Mouse (Mus musculus): Measurements from ENCODE around the gene Trim65. TPM values are rescaled to one million over a fixed set of nuclear protein-coding genes. Genes with fewer than 3 reads are reported as not detected.
A peak's percentile ranks its signal among the peaks of the same experiment; 100 is the strongest.

Gene Trim65
- polyA plus RNA-seq, 1 experiment, result 8.2 TPM

DNA sequence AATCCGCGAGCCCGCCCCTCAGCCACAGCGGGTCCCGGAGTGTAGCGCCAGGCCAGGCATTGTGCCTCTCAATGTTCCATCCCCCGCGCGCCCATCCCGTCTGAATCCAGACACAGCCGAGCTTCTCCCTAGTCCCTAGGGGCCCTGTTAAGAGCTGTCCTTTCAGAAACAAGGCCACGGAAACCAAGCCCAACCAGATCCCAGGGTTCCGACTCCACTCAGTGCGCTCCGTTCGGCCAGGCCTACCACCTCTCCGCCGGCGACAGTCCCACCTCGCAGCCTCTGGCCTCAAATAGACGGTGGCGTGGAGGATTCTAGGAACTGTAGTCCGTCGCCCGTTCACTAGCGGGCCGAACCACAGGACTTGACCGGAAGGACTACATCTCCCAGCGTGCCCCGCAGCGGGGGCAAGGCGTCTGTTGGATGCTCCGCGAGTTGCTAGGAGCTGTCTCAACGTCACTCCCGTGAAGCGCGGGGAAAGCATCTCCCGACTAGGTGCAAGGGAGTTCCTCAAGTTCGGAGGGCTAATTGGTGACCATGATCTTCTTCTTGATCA, 37.0 kb upstream of the Trim65 start, which contains the start of gene Fbf1:
Fbf1 (minus strand) TSS at position 283 of the 556 bp plus-strand sequence.
- Histone ChIP-seq H3K27ac (ENCODE audit: control insufficient read depth, insufficient read depth, low read depth, low read length, poor library complexity) (no peak within 1 kb of the TSS), H3K4me3 (replicated peaks; ENCODE audit: control insufficient read depth, low read depth, low read length) (peak within 1 kb of the TSS; percentile 85), H3K4me1 (ENCODE audit: control insufficient read depth, insufficient read depth, low read length) (no peaks in the 10 kb centered on the region)
- under 1% methylated on average over 40 of the region's 40 CpGs for WGBS
- TF ChIP-seq POLR2A (IDR thresholded peaks at IDR 0.05; ENCODE audit: borderline replicate concordance, control insufficient read depth, low read depth, low read length) (peak; percentile 70; the same call in 1 of the 2 replicates), CTCF (IDR thresholded peaks at IDR 0.05; ENCODE audit: control insufficient read depth, insufficient read depth, low read length) (no peak)

DNA sequence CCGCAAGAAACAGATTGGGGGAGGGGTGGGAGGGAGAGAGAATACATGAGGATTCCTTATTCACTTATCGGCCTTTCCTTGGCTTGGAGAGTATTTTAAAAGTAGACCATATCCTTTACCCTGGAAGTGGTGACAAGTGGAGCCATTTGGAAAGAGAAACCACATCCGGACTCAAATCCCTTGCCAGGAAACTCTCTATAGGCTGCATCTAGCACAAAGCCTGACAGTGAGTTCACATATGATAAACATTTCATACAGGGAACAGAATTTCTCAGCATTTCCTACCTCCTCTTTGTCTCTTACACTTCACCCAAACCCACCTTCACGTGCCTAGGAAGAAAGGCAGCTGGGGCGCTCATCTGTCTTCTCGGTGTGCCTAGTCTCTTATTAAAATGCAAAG, 36.3 kb upstream of the Trim65 start:
- peak overlapping the region; percentile 85 for H3K4me3 ChIP-seq (replicated peaks; ENCODE audit: control insufficient read depth, low read depth, low read length)
- WGBS, result 17% methylated on average over 6 of the region's 6 CpGs

DNA sequence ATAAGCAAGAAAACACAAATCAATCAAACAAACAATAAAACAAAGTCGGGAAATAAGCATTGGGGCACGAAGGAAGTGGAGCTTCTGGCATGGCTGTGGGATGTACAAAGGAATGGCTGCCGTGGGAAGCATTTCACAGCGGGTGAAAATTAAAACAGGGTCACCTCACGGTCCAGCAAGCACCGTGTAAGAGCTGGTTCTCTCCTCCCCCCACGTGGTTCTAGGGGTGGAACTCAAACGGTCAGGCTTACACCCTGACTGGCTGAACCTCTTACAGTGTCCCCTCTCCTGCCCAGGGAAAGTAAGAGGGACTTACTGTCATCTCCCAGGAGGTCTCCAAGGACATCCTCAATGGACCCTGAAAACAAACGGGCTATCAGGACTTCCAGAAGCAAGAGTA, 32.1 kb upstream of the Trim65 start:
- no peak overlapping the region for H3K4me3 ChIP-seq (replicated peaks; ENCODE audit: control insufficient read depth, low read depth, low read length)
- H3K4me1 ChIP-seq (ENCODE audit: control insufficient read depth, insufficient read depth, low read length), result no peaks in the 10 kb centered on the region
- 78% methylated on average over 9 of the region's 9 CpGs for WGBS
- TF ChIP-seq POLR2A (IDR thresholded peaks at IDR 0.05; ENCODE audit: borderline replicate concordance, control insufficient read depth, low read depth, low read length), result no peak
- TF ChIP-seq CTCF (IDR thresholded peaks at IDR 0.05; ENCODE audit: control insufficient read depth, insufficient read depth, low read length), result no peak
- H3K27ac ChIP-seq (ENCODE audit: control insufficient read depth, insufficient read depth, low read depth, low read length, poor library complexity), result no peak overlapping the region

More for the DNA sequence above, 36.3 kb upstream of the Trim65 start:
- Histone ChIP-seq H3K27ac (ENCODE audit: control insufficient read depth, insufficient read depth, low read depth, low read length, poor library complexity) (no peak overlapping the region), H3K4me1 (ENCODE audit: control insufficient read depth, insufficient read depth, low read length) (no peaks in the 10 kb centered on the region)
- no peak for TF ChIP-seq CTCF (IDR thresholded peaks at IDR 0.05; ENCODE audit: control insufficient read depth, insufficient read depth, low read length)
- TF ChIP-seq POLR2A (IDR thresholded peaks at IDR 0.05; ENCODE audit: borderline replicate concordance, control insufficient read depth, low read depth, low read length), result no peak

DNA sequence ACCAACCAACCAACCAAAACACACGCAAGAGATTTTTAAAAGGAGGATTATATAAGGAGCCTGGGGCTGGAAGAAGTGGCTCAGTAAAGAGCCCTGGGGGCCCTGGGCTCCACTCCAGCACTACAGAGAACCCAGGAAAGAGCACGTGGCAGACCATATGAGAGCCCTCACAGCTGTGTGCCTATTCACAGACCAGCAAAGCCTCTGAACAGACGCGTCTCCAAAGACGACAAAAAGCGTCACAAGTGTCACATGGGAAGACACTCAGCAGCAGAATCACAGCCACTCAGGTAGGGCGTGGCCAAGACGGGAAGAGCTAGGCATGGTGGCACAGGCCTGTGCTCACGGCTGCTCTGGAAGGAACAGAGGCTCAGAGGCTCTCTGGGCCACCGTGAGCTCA, 31.2 kb upstream of the Trim65 start:
- H3K27ac ChIP-seq (ENCODE audit: control insufficient read depth, insufficient read depth, low read depth, low read length, poor library complexity), result no peak overlapping the region
- no peaks in the 10 kb centered on the region for H3K4me1 ChIP-seq (ENCODE audit: control insufficient read depth, insufficient read depth, low read length)
- H3K4me3 ChIP-seq (replicated peaks; ENCODE audit: control insufficient read depth, low read depth, low read length), result no peak overlapping the region
- 86% methylated on average over 10 of the region's 10 CpGs for WGBS
- no peak for TF ChIP-seq POLR2A (IDR thresholded peaks at IDR 0.05; ENCODE audit: borderline replicate concordance, control insufficient read depth, low read depth, low read length)
- no peak for TF ChIP-seq CTCF (IDR thresholded peaks at IDR 0.05; ENCODE audit: control insufficient read depth, insufficient read depth, low read length)

DNA sequence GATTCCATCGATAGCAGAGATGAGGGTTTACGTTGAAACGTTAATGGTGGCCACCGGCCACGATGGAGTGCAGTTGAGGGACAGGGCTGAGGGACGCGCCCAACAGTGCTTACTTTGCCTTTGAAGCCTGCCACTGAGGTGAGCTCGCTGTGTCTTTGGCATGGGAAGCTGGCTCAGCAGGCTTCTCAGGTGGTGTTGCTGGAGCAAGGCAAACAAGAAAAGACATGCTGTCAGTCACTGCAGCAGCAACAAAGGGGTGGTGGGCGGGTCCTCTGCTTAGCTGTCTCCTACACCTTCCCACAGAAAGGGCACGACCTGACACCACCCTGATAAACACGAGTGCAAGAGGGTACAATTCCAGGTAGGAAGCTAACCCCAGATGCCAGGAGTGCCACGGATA, 30.4 kb upstream of the Trim65 start:
- no peak overlapping the region for H3K27ac ChIP-seq (ENCODE audit: control insufficient read depth, insufficient read depth, low read depth, low read length, poor library complexity)
- WGBS, result 90% methylated on average over 12 of the region's 12 CpGs
- no peaks in the 10 kb centered on the region for H3K4me1 ChIP-seq (ENCODE audit: control insufficient read depth, insufficient read depth, low read length)
- H3K4me3 ChIP-seq (replicated peaks; ENCODE audit: control insufficient read depth, low read depth, low read length), result no peak overlapping the region
- TF ChIP-seq POLR2A (IDR thresholded peaks at IDR 0.05; ENCODE audit: borderline replicate concordance, control insufficient read depth, low read depth, low read length) (no peak), CTCF (IDR thresholded peaks at IDR 0.05; ENCODE audit: control insufficient read depth, insufficient read depth, low read length) (no peak)

DNA sequence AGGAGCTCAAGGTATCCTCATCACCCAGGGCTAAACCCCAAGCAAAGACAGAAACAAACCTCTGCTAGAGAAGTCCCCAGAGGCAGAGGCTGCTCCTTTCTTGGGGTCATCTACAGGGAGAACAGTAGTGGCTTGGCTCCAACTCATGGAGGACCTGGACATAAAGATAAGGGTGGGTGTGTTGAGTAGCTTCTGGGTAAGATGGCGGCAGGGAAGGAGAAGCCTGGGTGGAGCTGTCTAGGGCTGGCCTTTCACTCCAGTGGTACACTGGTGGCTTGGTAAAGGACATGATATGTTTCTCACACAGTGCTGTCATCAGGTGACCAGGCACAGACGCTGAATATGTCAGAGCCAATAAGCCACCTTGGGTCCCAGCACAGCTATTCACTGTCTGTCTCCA, 20.0 kb upstream of the Trim65 start:
- 58% methylated on average over 2 of the region's 2 CpGs for WGBS
- peak overlapping the region; percentile 5; the same call in 1 of the 2 replicates for H3K27ac ChIP-seq (ENCODE audit: control insufficient read depth, insufficient read depth, low read depth, low read length, poor library complexity)
- TF ChIP-seq CTCF (IDR thresholded peaks at IDR 0.05; ENCODE audit: control insufficient read depth, insufficient read depth, low read length) (no peak), POLR2A (IDR thresholded peaks at IDR 0.05; ENCODE audit: borderline replicate concordance, control insufficient read depth, low read depth, low read length) (no peak)
- H3K4me3 ChIP-seq (replicated peaks; ENCODE audit: control insufficient read depth, low read depth, low read length), result no peak overlapping the region
- H3K4me1 ChIP-seq (ENCODE audit: control insufficient read depth, insufficient read depth, low read length), result peaks cover 4% of the 10 kb centered on the region; the same call in 1 of the 2 replicates

DNA sequence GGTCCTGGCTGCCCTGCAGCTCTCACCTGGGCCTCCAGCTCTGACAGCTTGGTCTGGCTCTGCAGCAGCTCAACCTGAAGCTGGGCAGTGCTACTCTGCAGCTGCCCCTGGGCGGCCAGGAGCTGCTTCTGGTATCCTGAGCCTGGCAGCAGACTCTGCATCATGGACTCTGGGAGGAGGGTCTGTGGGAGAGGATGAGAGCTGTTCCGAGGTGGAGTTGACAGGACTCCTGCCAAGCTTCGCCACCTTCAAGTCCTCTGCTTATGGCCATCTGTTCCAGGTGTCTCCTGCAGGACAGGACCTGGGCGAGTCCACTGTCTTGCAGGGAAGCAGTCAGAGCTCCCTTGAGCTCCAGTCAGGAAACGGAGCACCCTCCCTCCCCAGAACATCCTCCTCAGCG, 18.4 kb upstream of the Trim65 start:
- Histone ChIP-seq H3K4me3 (replicated peaks; ENCODE audit: control insufficient read depth, low read depth, low read length) (no peak overlapping the region), H3K4me1 (ENCODE audit: control insufficient read depth, insufficient read depth, low read length) (peaks cover 4% of the 10 kb centered on the region; the same call in 1 of the 2 replicates), H3K27ac (ENCODE audit: control insufficient read depth, insufficient read depth, low read depth, low read length, poor library complexity) (no peak overlapping the region)
- 94% methylated on average over 6 of the region's 6 CpGs for WGBS
- TF ChIP-seq CTCF (IDR thresholded peaks at IDR 0.05; ENCODE audit: control insufficient read depth, insufficient read depth, low read length) (no peak), POLR2A (IDR thresholded peaks at IDR 0.05; ENCODE audit: borderline replicate concordance, control insufficient read depth, low read depth, low read length) (no peak)

DNA sequence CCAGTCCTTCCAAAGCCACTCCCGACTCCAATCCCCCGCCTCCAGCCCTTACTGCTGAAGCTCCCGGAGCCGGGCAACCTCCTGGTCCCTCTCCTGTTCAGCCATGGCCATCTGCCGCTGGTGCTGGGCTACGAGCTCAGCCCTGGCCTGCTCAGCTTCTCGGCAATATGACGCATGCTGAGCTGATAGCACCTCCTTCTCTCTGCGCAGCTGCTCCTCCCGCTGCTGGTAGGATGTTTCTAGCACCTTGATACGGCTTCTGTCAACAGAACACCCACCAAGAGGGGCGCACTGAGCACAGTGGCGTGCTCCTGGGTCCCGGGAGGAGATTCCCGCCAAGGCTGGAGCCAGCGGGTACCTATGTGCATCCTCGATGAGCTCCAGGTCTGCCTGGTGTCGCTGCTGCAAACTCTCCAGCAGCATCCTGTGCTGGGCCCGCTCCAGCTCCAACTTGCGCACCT, 17.9 kb upstream of the Trim65 start:
- peaks cover 4% of the 10 kb centered on the region; the same call in 1 of the 2 replicates for H3K4me1 ChIP-seq (ENCODE audit: control insufficient read depth, insufficient read depth, low read length)
- TF ChIP-seq CTCF (IDR thresholded peaks at IDR 0.05; ENCODE audit: control insufficient read depth, insufficient read depth, low read length), result no peak
- no peak for TF ChIP-seq POLR2A (IDR thresholded peaks at IDR 0.05; ENCODE audit: borderline replicate concordance, control insufficient read depth, low read depth, low read length)
- 93% methylated on average over 20 of the region's 20 CpGs for WGBS
- H3K27ac ChIP-seq (ENCODE audit: control insufficient read depth, insufficient read depth, low read depth, low read length, poor library complexity), result no peak overlapping the region
- no peak overlapping the region for H3K4me3 ChIP-seq (replicated peaks; ENCODE audit: control insufficient read depth, low read depth, low read length)

Measured in bone marrow, adult 2 months (tissue).